17 mouse cellular contexts compared by ENCODE assay signal in genomic region chr12:106004719-106005118, GRCm38 (mm10). TPM values are rescaled to one million over a fixed set of nuclear protein-coding genes. Genes with fewer than 3 reads are reported as not detected.
A peak's percentile ranks its signal among the peaks of the same experiment; 100 is the strongest.
DNase-seq lines count a peak whose midpoint lies in the region; ATAC-seq and TF ChIP-seq lines count a peak whose summit lies in the region.
"Had no signal": no experiment of that assay in that cellular context is flagged by ENCODE, and none has a peak within 500 bp of the region (broad histone marks: within the 10 kb centered on the region; RNA-seq: fewer than 3 reads in every experiment).

No protein-coding gene starts in this region.

- no peak overlapping the region for H3K27ac ChIP-seq in kidney, embryonic 15.5 days
- H3K27ac ChIP-seq in MEL (ENCODE audit: control insufficient read depth, low read depth, low read length) = no peak overlapping the region
- no peak overlapping the region for H3K27ac ChIP-seq in intestine, embryonic 15.5 days
- no peak overlapping the region for H3K27ac ChIP-seq in midbrain, embryonic 11.5 days (ENCODE audit: low read depth, low read length)
- H3K27ac ChIP-seq: embryonic facial prominence, embryonic 12.5 days; forebrain, embryonic 15.5 days; hindbrain, embryonic 15.5 days had no signal

- no peaks in the 10 kb centered on the region for H3K4me1 ChIP-seq in kidney, embryonic 15.5 days
- peaks cover 9 to 28% of the 10 kb centered on the region in 2 experiments for H3K4me1 ChIP-seq in MEL (ENCODE audit: control insufficient read depth in 1 of 2, insufficient read depth in 2 of 2, low read length in 2 of 2)
- no peaks in the 10 kb centered on the region for H3K4me1 ChIP-seq in intestine, embryonic 15.5 days (replicated peaks)
- H3K4me1 ChIP-seq in midbrain, embryonic 11.5 days (ENCODE audit: control insufficient read depth, insufficient read depth, low read length) = no peaks in the 10 kb centered on the region
- H3K4me1 ChIP-seq: embryonic facial prominence, embryonic 12.5 days had no signal

- TF ChIP-seq POLR2A in MEL (IDR thresholded peaks at IDR 0.05; ENCODE audit: control insufficient read depth in 1 of 2, insufficient read depth in 1 of 2, low read depth in 1 of 2, low read length in 2 of 2, poor library complexity in 1 of 2) = no peak

- H3K79me2 ChIP-seq in MEL (ENCODE audit: control insufficient read depth, insufficient read depth, low read length, poor library complexity) = no peaks in the 10 kb centered on the region

- no peak overlapping the region for H3K9ac ChIP-seq in kidney, embryonic 15.5 days
- H3K9ac ChIP-seq in MEL (ENCODE audit: control insufficient read depth, low read depth, low read length, poor library complexity, severe bottlenecking) = no peak overlapping the region
- no peak overlapping the region for H3K9ac ChIP-seq in intestine, embryonic 15.5 days
- no peak overlapping the region for H3K9ac ChIP-seq in midbrain, embryonic 11.5 days (ENCODE audit: low read length)
- H3K9ac ChIP-seq: embryonic facial prominence, embryonic 12.5 days; forebrain, embryonic 15.5 days; hindbrain, embryonic 15.5 days had no signal

- no peak for TF ChIP-seq CTCF in MEL (IDR thresholded peaks at IDR 0.05 in 2 of 3, conservative IDR thresholded peaks at IDR 0.05 in 1 of 3; ENCODE audit: control insufficient read depth in 1 of 3, insufficient read depth in 1 of 3, low read depth in 2 of 3, low read length in 3 of 3, poor library complexity in 1 of 3, severe bottlenecking in 1 of 3)

- H3K4me3 ChIP-seq in kidney, embryonic 15.5 days (replicated peaks) = no peak overlapping the region
- H3K4me3 ChIP-seq in MEL (ENCODE audit: control insufficient read depth in 1 of 2, insufficient read depth in 1 of 2, low read depth in 2 of 2, low read length in 2 of 2) = no peak overlapping the region
- H3K4me3 ChIP-seq in intestine, embryonic 15.5 days (replicated peaks) = no peak overlapping the region
- no peak overlapping the region for H3K4me3 ChIP-seq in midbrain, embryonic 11.5 days (ENCODE audit: low read depth, low read length)
- H3K4me3 ChIP-seq: embryonic facial prominence, embryonic 12.5 days; forebrain, embryonic 15.5 days; hindbrain, embryonic 15.5 days had no signal

- TF ChIP-seq EP300 in MEL (IDR thresholded peaks at IDR 0.05; ENCODE audit: low read depth in 1 of 2, low read length in 2 of 2) = peak; percentile 25 to 47; a peak in 2 of 4 replicates

- no peaks in the 10 kb centered on the region for H3K9me3 ChIP-seq in kidney, embryonic 15.5 days (replicated peaks)
- no peaks in the 10 kb centered on the region for H3K9me3 ChIP-seq in MEL (replicated peaks; ENCODE audit: insufficient read depth, low read length)
- H3K9me3 ChIP-seq in intestine, embryonic 15.5 days = no peaks in the 10 kb centered on the region
- H3K9me3 ChIP-seq in midbrain, embryonic 11.5 days (ENCODE audit: control insufficient read depth, low read length) = no peaks in the 10 kb centered on the region
- H3K9me3 ChIP-seq: embryonic facial prominence, embryonic 12.5 days; forebrain, embryonic 15.5 days; hindbrain, embryonic 15.5 days had no signal

- ATAC-seq in kidney, embryonic 15.5 days (replicated peaks; ENCODE audit: low FRiP score) = peak; percentile 52; the same call in 1 of the 2 replicates
- peak; percentile 50; the same call in 1 of the 2 replicates for ATAC-seq in intestine, embryonic 15.5 days
- ATAC-seq in megakaryocyte progenitor cell, adult 5-6 weeks (replicated peaks; ENCODE audit: poor library complexity) = peak; percentile 59
- no peak for ATAC-seq in midbrain, embryonic 11.5 days (ENCODE audit: low FRiP score)
- ATAC-seq: forebrain, embryonic 15.5 days had no signal

- no peak for DNase-seq in kidney, postnatal 36 days
- peak; percentile 66 for DNase-seq in MEL (ENCODE audit: low read depth, low spot score)
- no peak for DNase-seq in adrenal gland, postnatal 14 days
- DNase-seq in midbrain, embryonic 11.5 days (ENCODE audit: low spot score, missing footprints) = no peak
- DNase-seq: adrenal gland, adult 2 months; adrenal gland, postnatal 36 days; cerebellum, adult 2 months; cerebellum, postnatal 10 days; gastrocnemius, postnatal 36 days; heart, adult 18-20 months had no signal

- TF ChIP-seq RAD21 in MEL (IDR thresholded peaks at IDR 0.05; ENCODE audit: low read depth, low read length) = no peak

- no peaks in the 10 kb centered on the region for H3K36me3 ChIP-seq in kidney, embryonic 15.5 days
- peaks cover 0 to 18% of the 10 kb centered on the region in 2 experiments; a peak in 2 of 4 replicates for H3K36me3 ChIP-seq in MEL (ENCODE audit: control insufficient read depth in 1 of 2, insufficient read depth in 2 of 2, low read length in 2 of 2)
- H3K36me3 ChIP-seq in intestine, embryonic 15.5 days = no peaks in the 10 kb centered on the region
- H3K36me3 ChIP-seq in midbrain, embryonic 11.5 days (ENCODE audit: control insufficient read depth, insufficient read depth, low read length) = no peaks in the 10 kb centered on the region
- H3K36me3 ChIP-seq: embryonic facial prominence, embryonic 12.5 days; forebrain, embryonic 15.5 days; hindbrain, embryonic 15.5 days had no signal

- H3K4me2 ChIP-seq in kidney, embryonic 15.5 days = no peak overlapping the region
- H3K4me2 ChIP-seq in intestine, embryonic 15.5 days (replicated peaks) = no peak overlapping the region
- H3K4me2 ChIP-seq in midbrain, embryonic 11.5 days = no peak overlapping the region
- H3K4me2 ChIP-seq: embryonic facial prominence, embryonic 12.5 days; forebrain, embryonic 15.5 days; heart, embryonic 11.5 days; hindbrain, embryonic 15.5 days had no signal

- WGBS in kidney, embryonic 15.5 days = 70% methylated on average over 6 of the region's 6 CpGs
- WGBS in intestine, embryonic 15.5 days = 53% methylated on average over 6 of the region's 6 CpGs
- WGBS in midbrain, embryonic 11.5 days = 76% methylated on average over 6 of the region's 6 CpGs

- H3K27me3 ChIP-seq in kidney, embryonic 15.5 days = no peaks in the 10 kb centered on the region
- H3K27me3 ChIP-seq in MEL (ENCODE audit: control insufficient read depth in 1 of 2, insufficient read depth in 2 of 2, low read length in 2 of 2) = no peaks in the 10 kb centered on the region
- no peaks in the 10 kb centered on the region for H3K27me3 ChIP-seq in intestine, embryonic 15.5 days (replicated peaks)
- no peaks in the 10 kb centered on the region for H3K27me3 ChIP-seq in midbrain, embryonic 11.5 days (ENCODE audit: control insufficient read depth, insufficient read depth, low read length)
- H3K27me3 ChIP-seq: embryonic facial prominence, embryonic 12.5 days; forebrain, embryonic 15.5 days; hindbrain, embryonic 15.5 days had no signal

TF ChIP-seq in MEL, 35 proteins besides CTCF, POLR2A, EP300 and RAD21:
- no peak for TF ChIP-seq GABPA (IDR thresholded peaks at IDR 0.05; ENCODE audit: low read depth, low read length)
- 0 out of 2 replicates have a peak, but pooled peaks have one; percentile 51 for TF ChIP-seq ELF1 (IDR thresholded peaks at IDR 0.05; ENCODE audit: low read depth, low read length)
- TF ChIP-seq ETS1 (IDR thresholded peaks at IDR 0.05; ENCODE audit: low read depth, low read length) = 0 out of 2 replicates have a peak, but pooled peaks have one; percentile 49
- no peak for TF ChIP-seq ZMIZ1 (IDR thresholded peaks at IDR 0.05; ENCODE audit: low read depth, low read length)
- TF ChIP-seq MYC (IDR thresholded peaks at IDR 0.05; ENCODE audit: low read depth, low read length) = no peak
- TF ChIP-seq TCF12 (IDR thresholded peaks at IDR 0.05; ENCODE audit: low read depth, low read length) = peak; percentile 43; the same call in 1 of the 2 replicates
- TF ChIP-seq MXI1 (IDR thresholded peaks at IDR 0.05; ENCODE audit: low read depth, low read length) = peak; percentile 46; the same call in 1 of the 2 replicates
- no peak for TF ChIP-seq ZC3H11A (IDR thresholded peaks at IDR 0.05; ENCODE audit: low read depth, low read length)
- TF ChIP-seq SIN3A (IDR thresholded peaks at IDR 0.05; ENCODE audit: low read length) = peak; percentile 61; the same call in 1 of the 2 replicates
- no peak for TF ChIP-seq ZKSCAN1 (IDR thresholded peaks at IDR 0.05; ENCODE audit: low read depth, low read length)
- no peak for TF ChIP-seq CHD1 (IDR thresholded peaks at IDR 0.05; ENCODE audit: low read depth, low read length)
- TF ChIP-seq KAT2A (conservative IDR thresholded peaks at IDR 0.05; ENCODE audit: low read depth, low read length) = no peak
- peak; percentile 49; the same call in 1 of the 2 replicates for TF ChIP-seq RCOR1 (IDR thresholded peaks at IDR 0.05; ENCODE audit: low read depth, low read length)

RNA-seq across cellular contexts. Expression of gene Vrk1, which starts 5.3 kb away (rescaled TPM):
- 71.3 and 77.7 TPM in 2 replicates for polyA plus RNA-seq in kidney, embryonic 15.5 days (2015; fragmentation: Nextera tagmentation; extraction: Ambion mirVana)
- 95.2 and 101 TPM in 2 replicates for total RNA-seq in MEL (2012; rRNA removed)
- polyA plus RNA-seq in MEL (2012; ENCODE audit: insufficient read depth in 1 of 2, insufficient read length in 2 of 2, low read depth in 1 of 2, low replicate concordance in 2 of 2, missing spikeins in 1 of 2) = 100 to 1,000 TPM in 1 of 2 experiments, 10 to 100 TPM in 1; 87.0 to 144 TPM
- 67.7 and 70.6 TPM in 2 replicates for polyA plus RNA-seq in intestine, embryonic 15.5 days (2015; fragmentation: Nextera tagmentation; extraction: Ambion mirVana)
- total RNA-seq in megakaryocyte progenitor cell, adult 5-6 weeks (2015) = 128 and 137 TPM in 2 replicates
- total RNA-seq in megakaryocyte progenitor cell, adult 5-6 weeks (2017) = 182 and 198 TPM in 2 replicates
- 21.5 and 24.1 TPM in 2 replicates for total RNA-seq in adrenal gland, postnatal 14 days (2021)
- polyA plus RNA-seq in midbrain, embryonic 11.5 days (2014; fragmentation: Nextera tagmentation; extraction: Ambion mirVana) = 98.0 and 106 TPM in 2 replicates
